Mouse (Mus musculus) brain, adult 2 months (tissue): ENCODE measurements around the gene Xpnpep1.

Experiments used
- DNase-seq: peaks from one replicate; pipeline ENCODE4 v3.0.0; 2011; ENCODE audit warnings: low read depth, low spot score

The Xpnpep1 gene

GRCm38 (mm10) chr19:53066531-53066930 lies 26.5 kb upstream of the Xpnpep1 start:
- no peak for DNase-seq

DNA sequence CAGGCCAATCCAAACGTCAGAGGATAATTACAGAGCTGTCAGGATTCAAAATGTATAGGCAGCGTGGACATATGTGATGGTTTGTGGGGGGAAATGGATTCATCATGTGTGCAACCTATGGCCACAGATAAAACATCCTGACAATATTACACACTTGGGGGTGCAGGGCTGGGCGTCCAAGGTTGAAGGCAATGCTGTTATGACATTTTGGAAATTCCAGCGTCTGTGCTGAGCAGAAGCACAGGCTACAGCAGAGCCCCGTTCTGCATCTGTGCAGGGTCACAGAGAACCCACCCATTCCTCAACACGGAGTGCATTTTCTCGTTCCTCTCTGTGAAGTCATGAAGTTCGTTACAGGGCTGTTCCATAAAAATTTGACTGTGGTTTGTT lies 25.0 kb upstream of the Xpnpep1 start:
- DNase-seq: no peak

DNA sequence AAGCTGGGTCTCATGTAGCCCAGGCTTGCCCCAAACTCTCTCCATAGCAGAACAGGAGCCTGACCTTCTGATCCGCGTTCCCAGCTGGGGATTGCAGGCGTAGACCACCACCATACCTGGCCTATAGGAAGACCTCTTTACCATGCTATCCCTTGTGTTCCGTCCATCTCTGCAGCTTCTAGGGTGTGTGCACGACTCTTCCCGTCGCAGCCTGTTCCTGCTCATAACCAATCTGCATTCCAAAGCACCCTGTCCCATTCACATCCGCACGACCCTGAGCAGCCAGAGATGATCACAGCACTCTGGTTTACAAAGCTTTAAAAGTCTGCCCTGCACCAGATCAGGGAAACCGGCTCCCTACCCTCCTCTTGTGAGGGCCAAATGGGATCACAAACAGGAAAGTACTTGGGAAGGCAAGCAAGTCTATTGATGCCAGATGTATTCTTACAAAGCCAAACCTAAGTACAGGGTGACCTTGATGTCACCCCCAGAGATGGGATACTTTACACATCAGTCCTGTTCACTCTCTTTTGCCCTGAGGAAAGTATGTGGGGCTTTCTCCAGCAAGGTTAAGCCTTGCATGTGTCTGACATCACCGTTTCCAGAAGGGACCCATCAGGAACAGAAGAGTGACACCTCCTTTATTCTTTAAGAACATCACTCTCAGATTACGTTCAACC lies 24.4 kb upstream of the Xpnpep1 start:
- DNase-seq: no peak

DNA sequence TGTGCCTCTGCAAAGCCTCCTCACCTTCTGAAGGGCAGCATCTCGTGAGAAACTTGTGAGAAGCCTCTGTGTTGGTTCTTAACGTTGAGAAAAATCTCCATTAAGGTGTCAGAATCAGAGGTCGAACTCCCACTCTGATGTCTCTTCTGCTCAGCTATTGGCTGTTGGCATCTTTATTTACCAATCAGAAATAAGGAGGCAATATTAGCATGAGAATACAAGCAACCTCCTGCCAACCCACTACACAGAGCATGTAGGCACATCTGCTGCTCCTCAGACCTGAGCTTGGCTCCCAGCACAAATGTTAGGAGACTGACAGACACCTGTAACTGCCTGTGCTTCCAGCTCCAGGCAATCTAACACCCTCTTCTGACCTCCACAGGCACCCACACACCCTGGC lies 22.0 kb upstream of the Xpnpep1 start:
- DNase-seq: no peak

DNA sequence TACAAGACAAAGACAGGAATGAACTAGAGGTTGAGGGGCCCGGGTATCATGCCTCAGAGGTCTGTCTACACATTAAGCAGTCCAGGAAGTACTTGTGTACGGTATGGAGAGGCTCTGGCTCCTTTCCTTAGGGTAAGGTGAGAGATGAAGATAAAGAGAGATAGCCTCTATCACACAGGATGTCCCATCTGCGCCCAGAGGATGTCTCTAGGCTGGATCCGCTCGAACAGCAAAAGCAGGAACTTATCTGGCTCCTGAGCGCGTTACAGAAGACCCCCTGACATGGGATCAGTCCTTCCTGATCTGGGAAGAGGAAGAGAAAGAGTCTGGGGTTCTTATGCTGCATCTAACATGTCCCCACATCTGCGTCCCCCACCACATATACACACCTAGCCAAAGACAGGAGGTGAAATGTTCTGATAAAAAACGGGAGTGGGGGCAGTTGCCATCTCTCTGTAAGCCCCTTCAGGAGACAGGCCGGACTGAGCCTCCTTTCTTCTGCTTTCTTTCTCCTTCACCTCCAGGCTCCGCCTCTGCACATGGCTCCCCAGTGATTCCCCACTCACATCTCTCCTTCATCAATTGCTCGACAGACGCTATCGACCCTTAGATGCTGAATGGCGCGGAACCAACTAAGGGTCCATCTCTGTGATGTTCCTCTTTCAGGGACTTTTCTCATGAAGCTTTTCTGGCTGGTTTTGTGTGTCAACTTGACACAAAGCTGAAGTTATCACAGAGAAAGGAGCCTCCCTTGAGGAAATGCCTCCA lies 19.5 kb upstream of the Xpnpep1 start:
- DNase-seq: no peak

DNA sequence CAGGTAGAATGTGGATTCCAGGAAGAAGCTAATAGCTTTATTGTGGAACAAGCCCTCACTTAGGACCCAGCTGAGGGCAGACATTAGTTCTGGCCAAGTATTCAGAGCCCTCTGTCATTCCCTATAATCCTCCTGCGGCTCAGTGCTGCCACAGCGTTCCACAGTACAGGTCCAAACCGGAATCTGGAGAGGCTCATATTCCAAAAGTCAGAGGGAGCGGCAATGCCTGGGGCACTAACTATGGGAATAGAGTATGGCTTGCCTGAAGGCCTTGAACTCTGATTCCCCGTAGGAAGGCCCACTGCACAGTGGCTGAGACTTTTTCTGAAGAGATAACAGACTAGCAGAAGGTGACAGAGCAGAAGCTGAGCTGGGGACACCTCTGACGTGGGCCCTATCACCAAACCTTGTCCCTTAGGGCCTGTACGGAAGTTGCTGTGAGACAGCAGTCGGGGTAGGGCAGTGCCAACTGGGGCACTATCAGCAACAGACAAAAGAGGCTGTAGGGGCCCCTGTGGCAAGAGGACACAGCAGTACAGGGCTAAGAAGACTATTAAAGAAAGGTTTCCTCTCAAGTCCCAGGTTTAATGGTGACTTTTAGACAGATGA lies 18.8 kb upstream of the Xpnpep1 start:
- no peak for DNase-seq

- no peak for DNase-seq
Observed at GRCm38 (mm10) chr19:53057980-53058725, 18.1 kb upstream of the Xpnpep1 start.

- no peak for DNase-seq
Observed at GRCm38 (mm10) chr19:53053355-53053754, 13.3 kb upstream of the Xpnpep1 start.

GRCm38 (mm10) chr19:53052031-53052670 lies 12.1 kb upstream of the Xpnpep1 start:
- DNase-seq: no peak

GRCm38 (mm10) chr19:53051288-53051985 lies 11.4 kb upstream of the Xpnpep1 start:
- DNase-seq: peak; percentile 42

- DNase-seq: no peak
Observed at GRCm38 (mm10) chr19:53050100-53050499, 10.1 kb upstream of the Xpnpep1 start.

- DNase-seq: no peak
Observed at GRCm38 (mm10) chr19:53047208-53047607, 7.2 kb upstream of the Xpnpep1 start.

GRCm38 (mm10) chr19:53043423-53044125 lies 3.6 kb upstream of the Xpnpep1 start:
- no peak for DNase-seq

GRCm38 (mm10) chr19:53041570-53041969 lies 1.6 kb upstream of the Xpnpep1 start:
- DNase-seq: no peak

DNA sequence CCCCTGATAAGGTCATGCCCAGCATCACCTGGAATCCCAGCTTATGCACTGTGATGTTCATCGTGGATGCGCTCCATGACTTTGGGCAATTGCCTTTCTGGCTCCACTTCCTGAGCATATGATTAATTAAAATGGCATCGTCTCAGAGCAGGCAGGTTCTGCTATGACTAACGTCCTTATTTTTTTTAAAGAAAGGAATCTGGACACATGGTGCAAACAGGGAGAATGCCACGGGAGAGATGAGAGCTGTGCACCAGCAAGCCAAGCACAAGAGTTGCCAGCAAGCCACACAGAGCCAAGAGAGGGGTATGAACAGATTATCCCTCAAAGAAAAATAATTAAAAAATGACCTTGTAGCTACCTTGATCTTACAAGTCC lies 1.1 kb upstream of the Xpnpep1 start:
- DNase-seq: peak; percentile 65

- peak; percentile 76 for DNase-seq
Observed at GRCm38 (mm10) chr19:53039090-53039489, 924 bp downstream of the Xpnpep1 start.

GRCm38 (mm10) chr19:53038435-53038938 lies 1.5 kb downstream of the Xpnpep1 start:
- DNase-seq: peak; percentile 99

DNA sequence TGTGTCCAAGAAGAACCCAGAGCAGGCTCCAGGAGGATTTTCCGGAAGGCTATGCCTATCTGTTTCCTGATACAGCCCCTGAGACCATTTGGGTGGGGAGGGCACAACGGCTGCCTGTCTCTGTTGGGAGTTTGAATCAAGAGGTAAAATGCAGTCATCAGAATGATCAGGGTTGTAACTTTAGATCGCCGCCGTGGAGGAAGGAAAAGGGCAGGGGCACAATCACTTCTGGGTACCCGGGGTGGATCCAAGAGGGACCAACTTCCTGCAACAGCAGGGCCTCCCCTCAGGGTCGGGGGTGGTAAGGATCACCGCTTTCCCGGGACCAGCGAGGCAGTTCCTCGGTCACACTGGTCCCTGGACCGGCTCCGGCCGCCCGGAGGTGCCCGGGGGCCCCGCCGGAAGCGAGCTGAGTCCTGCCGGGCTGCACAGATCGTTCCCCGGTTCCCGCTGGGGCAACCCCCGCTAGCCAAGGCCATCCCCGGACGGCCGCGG lies 2.0 kb downstream of the Xpnpep1 start:
- peak; percentile 22 for DNase-seq

DNA sequence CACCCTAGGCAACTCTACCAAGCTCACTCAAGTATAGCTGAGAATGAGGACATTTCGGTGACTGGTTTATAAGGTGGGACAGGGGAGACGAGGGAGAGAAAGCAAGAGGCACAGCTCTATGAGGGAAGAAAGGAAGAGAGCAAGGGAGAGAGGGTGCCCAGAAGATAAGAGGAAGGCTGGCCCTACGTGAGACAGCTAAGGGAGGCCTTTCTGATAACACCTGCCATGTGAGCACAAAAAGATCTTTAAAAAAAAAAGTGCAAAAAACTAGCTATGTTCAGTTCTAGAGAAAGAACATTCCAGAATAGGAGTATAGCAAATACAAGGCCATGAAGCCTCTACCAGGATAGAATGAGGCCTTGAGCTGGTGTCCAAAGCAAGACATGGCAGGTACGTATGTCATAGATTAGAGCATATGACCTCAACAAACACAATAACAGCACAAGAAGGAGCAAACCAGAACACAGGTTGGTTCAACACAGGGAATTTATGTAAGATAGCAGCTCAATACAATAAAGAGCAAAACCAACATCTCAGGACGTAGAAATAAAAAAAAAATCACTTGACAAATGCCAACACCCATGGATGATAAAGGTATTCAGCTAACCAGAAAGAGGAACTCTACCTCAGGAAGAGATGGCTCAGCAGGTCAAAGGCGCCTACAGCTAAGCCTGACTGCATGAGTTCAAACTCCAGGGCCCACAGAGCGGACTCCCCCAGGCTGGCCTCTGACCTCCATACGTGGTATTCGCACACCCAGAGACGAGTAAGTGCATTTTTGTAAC lies 6.7 kb downstream of the Xpnpep1 start:
- DNase-seq: no peak
